In the genomic region with DNA sequence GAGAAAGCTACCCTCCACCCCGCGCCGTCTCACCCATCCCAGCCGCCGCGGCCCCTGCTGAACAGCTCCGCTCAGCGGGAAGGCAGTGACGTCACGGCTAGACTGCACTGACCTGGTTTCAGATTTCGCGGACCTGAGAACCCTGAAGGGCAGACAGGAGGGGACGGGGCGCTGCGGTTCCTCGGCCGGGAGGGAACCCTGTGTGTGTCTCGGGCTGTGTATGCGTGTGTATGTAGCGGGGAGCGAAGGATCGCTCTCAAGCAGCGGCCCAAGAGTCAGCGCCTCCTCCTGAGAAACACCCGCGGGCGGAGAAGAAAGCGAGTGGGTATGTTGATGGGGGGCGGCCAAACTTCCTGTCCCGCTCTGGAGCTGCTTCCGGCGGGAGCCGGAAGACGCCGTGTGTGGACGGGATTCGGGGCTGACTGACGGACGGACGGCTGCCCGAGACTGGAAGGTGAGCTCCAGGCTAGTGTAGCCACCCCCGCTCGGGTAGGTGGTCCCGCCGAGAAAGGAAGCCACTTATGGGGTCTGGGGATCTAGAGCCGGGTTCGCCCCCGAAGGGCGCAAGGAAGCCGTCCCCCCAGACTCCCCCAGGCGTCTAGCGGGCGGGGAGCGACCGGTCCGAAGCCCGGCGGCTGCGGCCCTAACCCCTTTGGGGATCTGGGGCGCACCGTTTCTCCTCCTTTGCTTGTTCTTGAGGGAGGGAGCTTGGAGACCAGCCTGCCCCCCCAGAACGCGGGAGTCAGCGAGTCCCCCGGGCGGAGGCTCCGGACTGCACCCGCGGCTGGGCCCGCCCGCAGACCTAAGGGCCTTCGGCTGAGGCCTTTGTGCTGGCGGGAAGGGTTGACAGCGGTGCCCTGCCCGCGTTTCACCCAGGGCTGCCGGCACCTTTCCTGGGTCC, we compare ENCODE assay signal across 8 mouse cellular contexts. TPM values are rescaled to one million over a fixed set of nuclear protein-coding genes. Genes with fewer than 3 reads are reported as not detected.
DNase-seq lines count a peak whose midpoint lies in the region; ATAC-seq and TF ChIP-seq lines count a peak whose summit lies in the region.

Gene Zfp410, plus strand, starts transcription at position 132 of the 901 bp plus-strand sequence.

- ATAC-seq in G1E (ENCODE audit: extremely low read depth, insufficient number of reproducible peaks, low FRiP score, poor library complexity, severe bottlenecking), result peak; percentile 80
- ATAC-seq in forebrain, postnatal 0 days, result peak; percentile 96
- peak; percentile 97 for ATAC-seq in lung, embryonic 15.5 days (ENCODE audit: borderline replicate concordance, extremely low read depth, low FRiP score, low TSS enrichment)

- H3K36me3 ChIP-seq in G1E (replicated peaks), result peaks cover 41% of the 10 kb centered on the region
- H3K36me3 ChIP-seq in forebrain, postnatal 0 days (ENCODE audit: insufficient read depth), result no peaks in the 10 kb centered on the region
- H3K36me3 ChIP-seq in lung, embryonic 15.5 days, result no peaks in the 10 kb centered on the region

- whole genome bisulfite sequencing in forebrain, postnatal 0 days, result 3% methylated on average over 77 of the region's 77 CpGs
- under 1% methylated on average over 70 of the region's 77 CpGs for WGBS in lung, embryonic 15.5 days

- peak within 1 kb of the TSS; percentile 78 for H3K9ac ChIP-seq in forebrain, postnatal 0 days
- H3K9ac ChIP-seq in lung, embryonic 15.5 days, result peak within 1 kb of the TSS; percentile 97

- H3K9me3 ChIP-seq in G1E (replicated peaks), result no peaks in the 10 kb centered on the region
- H3K9me3 ChIP-seq in forebrain, postnatal 0 days (ENCODE audit: low read length), result no peaks in the 10 kb centered on the region
- no peaks in the 10 kb centered on the region for H3K9me3 ChIP-seq in lung, embryonic 15.5 days

- H3K27ac ChIP-seq in forebrain, postnatal 0 days (ENCODE audit: low read depth, low read length), result peak within 1 kb of the TSS; percentile 92
- peak within 1 kb of the TSS; percentile 97 for H3K27ac ChIP-seq in lung, embryonic 15.5 days

- no peak for TF ChIP-seq CTCF in G1E (IDR thresholded peaks at IDR 0.05; ENCODE audit: low read depth, low read length)
- peak; percentile 13; the same call in 1 of the 2 replicates for TF ChIP-seq CTCF in forebrain, postnatal 0 days (IDR thresholded peaks at IDR 0.05; ENCODE audit: low read depth)

- H3K4me2 ChIP-seq in forebrain, postnatal 0 days (ENCODE audit: low read depth), result peak within 1 kb of the TSS; percentile 91
- peak within 1 kb of the TSS; percentile 74 for H3K4me2 ChIP-seq in lung, embryonic 15.5 days

- no peaks in the 10 kb centered on the region for H3K27me3 ChIP-seq in G1E (ENCODE audit: insufficient read depth, low read length)
- H3K27me3 ChIP-seq in forebrain, postnatal 0 days (ENCODE audit: insufficient read depth, low read length), result no peaks in the 10 kb centered on the region
- no peaks in the 10 kb centered on the region for H3K27me3 ChIP-seq in lung, embryonic 15.5 days

- peak within 1 kb of the TSS; percentile 83 for H3K4me3 ChIP-seq in G1E (ENCODE audit: low read depth, low read length)
- H3K4me3 ChIP-seq in forebrain, postnatal 0 days (ENCODE audit: low read depth, low read length), result peak within 1 kb of the TSS; percentile 81
- peak within 1 kb of the TSS; percentile 89 for H3K4me3 ChIP-seq in lung, embryonic 15.5 days

- peaks cover 47% of the 10 kb centered on the region for H3K4me1 ChIP-seq in G1E (ENCODE audit: insufficient read depth, low read depth, low read length)
- H3K4me1 ChIP-seq in forebrain, postnatal 0 days (ENCODE audit: insufficient read depth), result peaks cover 4% of the 10 kb centered on the region; the same call in 1 of the 2 replicates
- H3K4me1 ChIP-seq in lung, embryonic 15.5 days, result peaks cover 14% of the 10 kb centered on the region

- peak; percentile 92 for DNase-seq in G1E (ENCODE audit: low spot score)
- DNase-seq in cerebellum, adult 18-20 months, result peak; percentile 90 to 91
- peak; percentile 88 for DNase-seq in forebrain, postnatal 0 days
- DNase-seq in heart, postnatal 4 days, result peak; percentile 90
- DNase-seq in layer of hippocampus, adult 8-10 months (ENCODE audit: low spot score in 2 of 2), result peak; percentile 68 to 76
- peak; percentile 74 for DNase-seq in ovary, adult 18-20 months (ENCODE audit: low spot score)
- peak; percentile 85 for DNase-seq in thymus, postnatal 0 days (ENCODE audit: low spot score)

RNA-seq across cellular contexts. Expression of gene Zfp410, which starts in this region (rescaled TPM):
- total RNA-seq in G1E (2014; fragmentation: Nextera tagmentation) (99.2 and 113 TPM in 2 replicates), G1E (2017) (115 and 118 TPM in 2 replicates)
- polyA plus RNA-seq in G1E (2012), result 2.9 and 4.0 TPM in 2 replicates
- total RNA-seq in forebrain, postnatal 0 days (2014; rRNA removed), result 73.2 and 88.7 TPM in 2 replicates
- polyA plus RNA-seq in forebrain, postnatal 0 days (2015; fragmentation: Nextera tagmentation; extraction: Ambion mirVana), result 48.7 and 52.2 TPM in 2 replicates
- 10 to 100 TPM; 37.3 to 38.1 TPM for total RNA-seq in heart, postnatal 4 days (2021)
- total RNA-seq in layer of hippocampus, adult 8-10 months (2022), result 10 to 100 TPM; 34.6 to 44.5 (median 37.9) TPM
- 81.4 and 86.9 TPM in 2 replicates for polyA plus RNA-seq in lung, embryonic 15.5 days (2015; fragmentation: Nextera tagmentation; extraction: Ambion mirVana)
- polyA plus RNA-seq in thymus, postnatal 0 days (2015; fragmentation: Nextera tagmentation; extraction: Ambion mirVana), result 87.5 and 93.0 TPM in 2 replicates

Comparison
In these comparisons a context has a peak if more than half of its experiments do, and no peak if none do; other contexts are left out.
1. Peak in every context shown above with its lines: DNase-seq, ATAC-seq, H3K4me3 ChIP-seq and H3K27ac ChIP-seq.